Mouse (Mus musculus) limb, embryonic 15.5 days (tissue): Measurements from ENCODE around the gene Luzp4. TPM values are rescaled to one million over a fixed set of nuclear protein-coding genes. Genes with fewer than 3 reads are reported as not detected.
"Not testable (repeated sequence)": the region's sequence is repeated elsewhere in the genome, so short reads cannot be mapped to it uniquely, and the experiment has no call there.

ENCODE experiments used
- ATAC-seq: fragments of 200-750 bp; cut with Nextera tagmentation; 2 replicates; pipeline ENCODE4 v1.8.0; 2017; ENCODE audit warnings: low read depth, moderate TSS enrichment; ENCODE audit not compliant: insufficient number of reproducible peaks, low FRiP score, low TSS enrichment
- H3K27ac ChIP-seq: fragments of 300-500 bp; sonication (generic); 2 replicates; pipeline ENCODE4 v1.5.1; 2015; ENCODE audit warnings: moderate library complexity, mild to moderate bottlenecking, inconsistent platforms
- H3K27me3 ChIP-seq: fragments of 300-500 bp; sonication (generic); 2 replicates; pipeline ENCODE4 v1.6.1; 2015; ENCODE audit warnings: inconsistent platforms
- H3K36me3 ChIP-seq: fragments of 300-500 bp; sonication (generic); 2 replicates; pipeline ENCODE4 v1.6.1; 2015; ENCODE audit warnings: inconsistent platforms
- H3K4me1 ChIP-seq: fragments of 300-500 bp; sonication (generic); 2 replicates; pipeline ENCODE4 v1.6.1; 2015; ENCODE audit warnings: inconsistent platforms
- H3K4me2 ChIP-seq: fragments of 300-500 bp; sonication (generic); 2 replicates; pipeline ENCODE4 v1.6.1; 2015; ENCODE audit warnings: mild to moderate bottlenecking, inconsistent platforms
- H3K4me3 ChIP-seq: fragments of 300-500 bp; sonication (generic); 2 replicates; pipeline ENCODE4 v1.5.1; 2015; ENCODE audit warnings: mild to moderate bottlenecking, inconsistent platforms
- H3K9ac ChIP-seq: fragments of 300-500 bp; sonication (generic); 2 replicates; pipeline ENCODE4 v1.6.1; 2015; ENCODE audit warnings: inconsistent platforms
- H3K9me3 ChIP-seq: fragments of 300-500 bp; sonication (generic); 2 replicates; pipeline ENCODE4 v1.6.1; 2016; ENCODE audit warnings: inconsistent platforms
- WGBS: fragments of 180-500 bp; shearing (Covaris S2); methylation state at CpG from one replicate; pipeline ENCODE4 v1.1.7; 2015; 5-methylcytosine and 5-hydroxymethylcytosine counted together
- polyA plus RNA-seq: library from polyadenylated mRNA; unstranded; fragments of >200 nt; fragmentation: Nextera tagmentation; extraction: Ambion mirVana; gene quantifications from 2 replicates; pipeline ENCODE4 v1.2.1, GENCODE M21; 2015

Luzp4 gene
- polyA plus RNA-seq = not detected in 2 replicates

DNA sequence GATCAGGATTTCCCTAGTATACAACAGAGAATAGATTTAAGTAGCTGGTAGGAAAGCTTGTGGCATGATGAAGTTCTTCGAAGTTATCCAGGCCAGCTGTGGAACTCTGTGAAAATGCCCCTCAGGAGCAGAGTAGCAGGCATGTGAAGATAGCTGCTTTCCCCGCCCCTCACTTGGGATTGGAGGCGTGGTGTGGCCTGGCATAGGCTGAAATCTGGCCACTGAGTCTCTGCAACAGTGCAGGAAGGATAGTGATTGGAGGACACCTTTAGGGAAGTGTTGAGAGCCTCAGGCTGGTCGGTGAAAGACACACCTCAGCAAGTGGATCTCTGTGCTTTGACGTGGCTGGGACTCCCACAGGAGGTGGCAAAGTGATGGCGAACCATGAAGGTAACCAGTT is at the start of gene Luzp4:
TSS of gene Luzp4 (plus strand) at position 301 of the 400 bp plus-strand sequence.
- not testable (repeated sequence) for ATAC-seq

GRCm38 (mm10) chrX:148841801-148842200 is 15.6 kb upstream of the Luzp4 start:
- H3K36me3 ChIP-seq, H3K27me3 ChIP-seq, H3K4me3 ChIP-seq, ATAC-seq, H3K4me1 ChIP-seq, H3K9ac ChIP-seq, H3K27ac ChIP-seq, H3K4me2 ChIP-seq, H3K9me3 ChIP-seq: not testable (repeated sequence)
- WGBS = 85% methylated on average over 4 of the region's 4 CpGs

More for the DNA sequence above, at the start of gene Luzp4:
- not testable (repeated sequence) for H3K4me1 ChIP-seq, H3K9me3 ChIP-seq, H3K4me2 ChIP-seq, H3K27me3 ChIP-seq, H3K36me3 ChIP-seq, H3K4me3 ChIP-seq, H3K9ac ChIP-seq, H3K27ac ChIP-seq
- 83% methylated on average over 5 of the region's 6 CpGs for WGBS

Other genes starting within 250 kb of the Luzp4 start
- gene Gm8334, start 242.5 kb upstream of the Luzp4 start, polyA plus RNA-seq = not detected in 2 replicates
- gene Gm15127, start 194.0 kb upstream of the Luzp4 start, polyA plus RNA-seq = not detected in 2 replicates
- gene Ott, start 216.6 kb downstream of the Luzp4 start, polyA plus RNA-seq = not detected in 2 replicates